Mouse (Mus musculus) lung, postnatal 4 days (tissue): ENCODE data around the gene AF067063.
"Not testable (repeated sequence)": the region's sequence is repeated elsewhere in the genome, so short reads cannot be mapped to it uniquely, and the experiment has no call there.

Experiments used
- DNase-seq, 2 experiments: peaks; one replicate each; pipeline ENCODE4 v3.0.0; 2021

Gene AF067063

DNA sequence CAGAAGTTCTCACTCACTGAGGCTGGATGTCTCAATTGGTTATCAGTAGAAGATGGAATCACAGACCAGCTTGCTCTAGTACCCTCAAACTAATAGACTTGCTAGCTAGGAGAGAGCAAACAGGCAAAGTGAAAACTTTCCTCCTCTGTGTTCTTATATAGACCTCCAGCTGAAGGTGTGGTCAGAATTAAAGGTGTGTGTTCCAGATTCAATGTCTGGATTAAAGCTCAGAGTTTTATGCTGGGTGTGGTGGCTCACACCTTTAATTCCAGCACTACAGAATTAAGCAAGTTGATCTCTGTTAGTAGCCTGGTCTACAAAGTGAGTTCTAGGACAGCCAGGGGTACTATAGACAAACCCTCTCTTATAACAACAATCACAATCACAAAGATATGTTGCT lies at the start of gene AF067063:
AF067063 (minus strand) TSS at position 101 of the 400 bp plus-strand sequence.
- DNase-seq: not testable (repeated sequence)

GRCm38 (mm10) chr13:119864395-119864999 lies 34.5 kb upstream of the AF067063 start:
- DNase-seq: not testable (repeated sequence)

DNA sequence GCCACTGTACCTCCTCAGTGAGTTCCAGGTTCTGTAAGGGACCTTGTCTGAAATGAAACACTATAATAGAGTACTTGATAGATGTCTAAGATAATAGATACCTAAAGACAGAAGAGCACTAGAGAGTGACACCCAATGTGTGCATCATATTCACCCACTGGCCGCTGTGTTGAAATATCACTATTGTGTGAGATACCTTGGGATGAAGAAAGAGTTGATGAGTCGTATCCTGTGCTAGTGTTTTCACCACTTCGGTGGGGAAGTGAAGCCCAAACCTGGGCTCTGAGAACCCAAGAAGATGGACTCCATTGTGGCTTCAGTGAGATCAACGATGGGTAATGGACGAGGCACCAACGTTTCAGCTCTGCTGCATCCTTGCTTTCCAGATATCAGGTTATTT lies 32.4 kb upstream of the AF067063 start:
- DNase-seq: not testable (repeated sequence)

DNA sequence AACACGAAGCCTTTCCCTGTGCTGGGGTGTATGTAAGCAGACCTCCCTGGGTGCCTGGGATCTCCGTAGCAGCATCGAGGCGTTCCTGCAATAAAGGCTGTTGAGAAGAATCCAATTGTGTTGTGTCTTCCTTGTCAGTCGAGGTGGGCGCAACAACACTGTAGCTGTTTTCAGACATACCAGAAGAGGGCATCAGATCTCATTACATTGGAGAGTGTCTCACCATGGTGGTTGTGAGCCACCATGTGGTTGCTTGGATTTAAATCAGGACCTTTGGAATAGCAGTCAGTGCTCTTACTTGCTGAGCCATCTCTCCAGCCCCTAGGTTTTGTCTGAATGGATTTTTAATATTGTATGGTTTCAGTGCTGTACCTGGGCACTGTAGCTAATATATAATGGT lies 10.0 kb upstream of the AF067063 start:
- not testable (repeated sequence) for DNase-seq

- DNase-seq: peak in 1 of 2 experiments; percentile 31
Measured at GRCm38 (mm10) chr13:119837719-119838337, 7.8 kb upstream of the AF067063 start.

GRCm38 (mm10) chr13:119836324-119836811 lies 6.4 kb upstream of the AF067063 start:
- peak; percentile 10 to 27 for DNase-seq

GRCm38 (mm10) chr13:119835320-119836056 lies 5.5 kb upstream of the AF067063 start, which contains the start of gene D13Ertd608e:
Gene D13Ertd608e (plus strand): TSS chr13:119836006.
- peak; percentile 45 to 46 for DNase-seq

DNA sequence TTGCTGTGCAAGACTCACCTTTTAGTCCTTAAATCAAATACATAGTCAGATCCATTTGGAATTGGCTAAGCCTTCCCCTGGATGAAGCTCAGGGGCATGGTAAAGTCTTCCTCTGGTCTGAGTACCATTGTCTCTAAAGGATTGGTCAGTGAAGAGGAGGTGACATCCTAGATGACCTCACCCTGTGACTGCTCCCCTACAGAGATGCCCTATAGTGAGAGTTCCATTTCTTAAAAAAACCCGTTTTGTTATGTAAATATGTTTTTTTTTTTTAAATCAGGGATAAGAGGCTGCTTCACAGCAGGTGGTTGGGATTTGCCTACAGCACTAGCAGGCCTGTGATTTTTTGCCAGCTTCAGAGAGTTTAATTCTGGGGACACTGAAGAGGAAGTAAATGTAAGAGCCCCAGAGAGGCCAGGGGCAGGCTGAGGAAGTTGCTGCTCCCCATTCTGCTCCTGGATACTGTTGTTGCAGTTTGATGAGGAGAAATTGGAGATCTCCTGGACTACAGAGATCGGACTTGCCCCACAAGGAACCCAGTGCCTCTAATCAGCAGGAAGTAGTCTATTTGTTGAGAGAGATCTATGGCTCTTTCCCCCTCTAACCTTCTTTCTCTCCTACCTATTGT lies 12.3 kb downstream of the AF067063 start:
- DNase-seq: no peak

DNA sequence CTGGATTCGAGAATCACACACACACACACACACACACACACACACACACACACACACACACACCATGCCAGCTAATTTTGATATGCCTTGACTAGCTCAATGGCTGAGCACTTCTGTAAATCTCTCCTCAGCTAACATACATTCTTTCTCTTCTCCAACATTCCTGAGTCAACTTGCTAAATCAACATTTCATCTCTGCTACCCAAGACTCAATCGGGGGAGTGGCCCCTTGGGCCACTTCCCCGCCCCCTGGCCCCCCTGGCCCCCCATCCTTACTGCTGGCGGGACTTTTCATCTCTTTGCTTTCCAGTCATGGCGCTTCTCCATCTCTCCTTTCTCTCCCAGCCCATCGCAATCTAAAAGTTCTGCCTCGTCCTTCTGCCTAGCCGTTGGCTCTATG lies 13.2 kb downstream of the AF067063 start:
- DNase-seq: no peak

- no peak for DNase-seq
Measured at GRCm38 (mm10) chr13:119810031-119810430, 20.0 kb downstream of the AF067063 start.

DNA sequence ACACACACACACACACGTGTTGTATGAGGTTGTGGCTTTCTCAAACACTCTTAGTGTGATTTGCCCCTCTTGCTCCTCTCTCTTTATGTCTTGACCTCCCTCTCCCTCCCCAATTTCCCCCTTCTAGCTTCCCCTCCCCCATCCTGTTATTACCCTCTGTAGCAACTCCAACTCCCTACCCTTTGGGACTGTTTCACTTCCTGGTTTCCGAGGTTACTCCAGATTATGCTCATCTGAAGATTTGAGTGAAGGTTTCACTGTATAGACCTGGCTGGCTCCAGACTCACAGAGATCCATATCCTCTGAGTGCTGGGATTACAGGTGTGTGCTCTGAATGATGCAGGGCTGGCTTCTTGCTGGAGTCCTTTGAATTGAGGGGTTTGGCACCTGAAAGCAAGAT lies 21.1 kb downstream of the AF067063 start:
- DNase-seq: no peak

- no peak for DNase-seq
Measured at GRCm38 (mm10) chr13:119797656-119798055, 32.4 kb downstream of the AF067063 start.

DNA sequence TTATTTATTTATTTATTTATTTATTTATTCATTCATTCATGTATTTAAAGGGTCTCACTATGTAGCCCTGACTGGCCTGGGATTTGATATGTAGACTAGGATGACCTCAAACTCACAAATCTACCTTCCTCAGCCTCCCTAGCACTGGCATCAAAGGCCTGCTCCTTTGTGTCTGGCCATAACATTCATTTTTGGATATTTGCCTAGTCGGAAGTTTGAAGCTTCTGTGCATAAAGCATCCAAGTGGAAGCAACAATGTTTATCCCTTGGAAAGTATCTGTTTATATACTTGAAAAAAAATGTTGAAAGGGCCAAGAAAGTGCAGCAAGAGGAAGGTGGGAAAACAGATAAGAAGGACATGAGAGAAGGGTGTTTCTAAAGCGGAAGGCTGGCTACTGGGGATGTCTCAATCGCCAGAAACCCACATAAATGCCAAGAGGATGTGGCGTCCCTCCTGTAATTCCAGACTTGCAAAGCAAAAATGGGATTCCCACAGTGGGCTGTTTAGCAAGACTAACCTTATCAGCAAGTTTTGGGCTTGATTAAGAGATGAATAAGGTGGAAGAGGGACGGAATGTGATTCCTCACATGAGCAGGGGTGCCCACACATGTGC lies 37.1 kb downstream of the AF067063 start:
- DNase-seq: peak; percentile 32 to 39

DNA sequence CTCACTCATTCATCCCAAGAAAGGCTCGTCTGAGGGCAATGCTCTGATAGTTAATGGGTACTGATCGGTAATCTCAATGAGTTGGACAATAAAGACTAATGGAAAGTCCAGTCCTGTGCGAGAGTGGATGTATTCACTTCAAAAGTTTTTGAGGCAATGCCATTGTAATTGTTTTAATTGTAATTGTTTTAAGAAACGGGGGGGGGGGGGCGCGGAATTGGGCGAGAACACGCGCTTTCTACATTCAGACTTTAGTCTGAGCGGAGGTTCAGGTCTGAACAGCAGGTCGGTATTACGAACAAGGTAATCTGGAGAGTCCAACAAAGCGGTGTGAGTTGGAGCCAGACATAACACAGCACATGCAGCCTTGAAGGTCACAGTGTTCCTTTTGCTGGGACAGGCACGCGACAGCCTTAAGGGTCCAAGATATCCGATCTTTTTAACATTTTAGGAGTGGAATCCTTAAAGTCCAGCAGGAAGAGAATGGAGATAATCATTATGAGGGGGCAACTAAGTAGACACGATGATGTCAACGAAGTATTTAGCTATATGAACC lies 38.4 kb downstream of the AF067063 start:
- no peak for DNase-seq

DNA sequence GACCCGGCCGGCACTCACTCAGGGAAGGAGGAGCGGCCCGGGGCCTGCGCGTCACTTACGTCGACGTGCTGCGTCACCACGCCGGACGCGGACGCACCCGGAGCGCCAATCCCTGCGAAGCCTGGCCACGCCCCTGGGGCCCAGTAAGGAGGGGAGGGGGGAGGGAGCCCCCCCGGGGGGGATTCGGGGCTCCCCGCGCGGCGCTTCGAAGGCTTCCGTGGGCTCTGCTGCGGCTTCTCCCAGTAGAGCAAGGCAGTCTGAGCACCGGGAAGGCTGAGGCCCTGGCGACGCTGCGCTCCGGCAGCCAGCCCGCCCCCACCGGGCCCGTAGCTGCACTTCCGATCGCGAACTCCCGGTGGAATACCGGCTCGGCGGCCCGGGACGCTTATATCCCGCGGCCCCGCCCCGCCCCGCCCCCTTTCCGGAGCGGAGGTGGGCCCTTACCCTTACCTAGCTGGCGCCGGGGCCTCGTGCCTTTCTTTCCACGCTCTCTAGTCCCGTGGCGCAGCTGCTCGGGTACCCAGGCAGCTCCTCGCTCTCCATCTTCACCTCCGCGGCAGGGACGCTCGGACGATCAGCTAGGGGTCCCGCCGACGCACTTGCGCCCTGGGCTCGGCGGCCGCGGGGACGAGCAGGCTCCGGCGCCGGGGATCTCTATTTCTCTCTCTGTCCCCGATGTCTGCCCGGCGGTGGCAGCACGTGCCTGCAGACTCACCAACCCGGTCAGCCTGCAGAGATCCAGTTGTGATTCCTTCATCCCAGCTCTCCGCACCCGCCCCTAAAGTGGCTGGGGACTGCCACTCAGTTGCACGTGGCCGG lies 39.0 kb downstream of the AF067063 start, which contains the start of gene Zfp131:
Zfp131 (minus strand) TSS at position 129 of the 819 bp plus-strand sequence.
- peak; percentile 95 to 98 for DNase-seq

- DNase-seq: peak; percentile 70
Measured at GRCm38 (mm10) chr13:119789851-119790717, 39.9 kb downstream of the AF067063 start.

- no peak for DNase-seq
Measured at GRCm38 (mm10) chr13:119783581-119783980, 46.4 kb downstream of the AF067063 start.
